In the genomic region with DNA sequence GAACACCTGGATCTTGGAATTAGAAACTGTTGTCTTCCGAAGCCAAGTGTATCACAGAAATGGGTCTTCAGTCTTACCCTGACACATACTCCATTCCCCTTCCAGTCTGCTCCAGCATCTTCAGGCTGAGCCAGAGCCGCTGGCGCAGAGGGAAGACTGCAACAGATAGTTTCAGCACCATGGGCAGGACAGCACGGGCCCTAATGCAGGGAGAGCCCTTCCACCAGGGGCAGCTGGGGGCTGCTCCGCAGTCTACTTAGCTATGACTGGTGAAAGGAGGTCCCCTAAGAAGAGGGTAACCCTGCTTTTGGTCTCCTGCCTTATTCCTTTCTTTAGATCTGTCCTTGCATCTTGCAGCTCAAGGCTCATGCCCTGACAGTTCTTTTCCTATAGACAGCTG, we compare ENCODE assay signal across 29 mouse cellular contexts. TPM values are rescaled to one million over a fixed set of nuclear protein-coding genes. Genes with fewer than 3 reads are reported as not detected.
DNase-seq lines count a peak whose midpoint lies in the region; ATAC-seq and TF ChIP-seq lines count a peak whose summit lies in the region.
"Had no signal": no experiment of that assay in that cellular context is flagged by ENCODE, and none has a peak within 500 bp of the region (broad histone marks: within the 10 kb centered on the region; RNA-seq: fewer than 3 reads in every experiment).

No protein-coding gene starts in this region.

- no peak for ATAC-seq in heart, postnatal 0 days (ENCODE audit: insufficient read depth, low read depth)
- ATAC-seq in megakaryocyte progenitor cell, adult 5-6 weeks (replicated peaks; ENCODE audit: poor library complexity): 0 out of 2 replicates have a peak, but pooled peaks have one; percentile 46
- ATAC-seq: forebrain, postnatal 0 days; inflammation-experienced regulatory T-cells, adult 6 months; liver, embryonic 12.5 days had no signal

- H3K4me3 ChIP-seq in heart, postnatal 0 days (ENCODE audit: low read depth, low read length): no peak overlapping the region
- H3K4me3 ChIP-seq in ES-Bruce4 (ENCODE audit: low read depth, low read length): no peak overlapping the region
- H3K4me3 ChIP-seq: embryonic facial prominence, embryonic 15.5 days; heart, embryonic 15.5 days; hindbrain, embryonic 12.5 days; liver, embryonic 12.5 days had no signal

- TF ChIP-seq EP300 in heart, postnatal 0 days (IDR thresholded peaks at IDR 0.05; ENCODE audit: low read depth): no peak
- no peak for TF ChIP-seq EP300 in ES-Bruce4 (IDR thresholded peaks at IDR 0.05; ENCODE audit: insufficient read depth, low read depth, low read length)

- no peaks in the 10 kb centered on the region for H3K4me1 ChIP-seq in heart, postnatal 0 days (ENCODE audit: control insufficient read depth, insufficient read depth)
- H3K4me1 ChIP-seq in ES-Bruce4 (ENCODE audit: control insufficient read depth, insufficient read depth, low read length): no peaks in the 10 kb centered on the region
- H3K4me1 ChIP-seq: heart, embryonic 15.5 days; hindbrain, embryonic 12.5 days; liver, embryonic 12.5 days had no signal

- WGBS in heart, postnatal 0 days: 14% methylated on average over 5 of the region's 5 CpGs

- no peak overlapping the region for H3K4me2 ChIP-seq in heart, postnatal 0 days (ENCODE audit: low read depth, low read length)
- H3K4me2 ChIP-seq: embryonic facial prominence, embryonic 15.5 days; heart, embryonic 15.5 days; hindbrain, embryonic 12.5 days; liver, embryonic 12.5 days; midbrain, embryonic 11.5 days had no signal

- no peaks in the 10 kb centered on the region for H3K9me3 ChIP-seq in heart, postnatal 0 days (replicated peaks; ENCODE audit: control insufficient read depth, low read length)
- no peaks in the 10 kb centered on the region for H3K9me3 ChIP-seq in ES-Bruce4 (replicated peaks; ENCODE audit: control insufficient read depth, insufficient read depth, low read length, poor library complexity, severe bottlenecking)
- H3K9me3 ChIP-seq: embryonic facial prominence, embryonic 15.5 days; heart, embryonic 15.5 days; hindbrain, embryonic 12.5 days; liver, embryonic 12.5 days had no signal

- no peak for TF ChIP-seq POLR2A in ES-Bruce4 (IDR thresholded peaks at IDR 0.05; ENCODE audit: insufficient read depth, low read length)

- no peak overlapping the region for H3K9ac ChIP-seq in heart, postnatal 0 days (replicated peaks; ENCODE audit: low read depth, low read length)
- H3K9ac ChIP-seq in ES-Bruce4 (ENCODE audit: low read depth, poor library complexity, severe bottlenecking): no peak overlapping the region
- H3K9ac ChIP-seq: embryonic facial prominence, embryonic 15.5 days; forebrain, postnatal 0 days; heart, embryonic 15.5 days; hindbrain, embryonic 12.5 days; liver, embryonic 12.5 days had no signal

- peak; percentile 17; the same call in 1 of the 2 replicates for TF ChIP-seq CTCF in heart, postnatal 0 days (IDR thresholded peaks at IDR 0.05; ENCODE audit: low read depth)
- peak; percentile 1 for TF ChIP-seq CTCF in ES-Bruce4 (IDR thresholded peaks at IDR 0.05; ENCODE audit: low read depth, low read length)

- DNase-seq in heart, postnatal 0 days (ENCODE audit: low spot score): no peak
- no peak for DNase-seq in heart, adult 8-10 months (ENCODE audit: low spot score)
- DNase-seq in embryo, embryonic 10.5 days (ENCODE audit: low spot score): peak; percentile 19
- DNase-seq in right cerebral cortex, postnatal 14 days: no peak
- DNase-seq in right cerebral cortex, postnatal 4 days: no peak
- DNase-seq in c-Kit-positive CD71-positive TER-119-positive erythroid progenitor cells, embryonic 14.5 days (ENCODE audit: low spot score): no peak
- DNase-seq: adrenal gland, adult 8-10 months; B cell, adult 2 months; cerebellum, adult 11-12 months; cerebellum, postnatal 36 days; forebrain, postnatal 0 days; heart, adult 18-20 months; thymus, postnatal 25 days had no signal

- H3K36me3 ChIP-seq in heart, postnatal 0 days (replicated peaks; ENCODE audit: control insufficient read depth, insufficient read depth, low read length): no peaks in the 10 kb centered on the region
- H3K36me3 ChIP-seq in ES-Bruce4 (ENCODE audit: control insufficient read depth, insufficient read depth, low read length, poor library complexity, severe bottlenecking): no peaks in the 10 kb centered on the region
- H3K36me3 ChIP-seq: embryonic facial prominence, embryonic 15.5 days; heart, embryonic 15.5 days; hindbrain, embryonic 12.5 days; liver, embryonic 12.5 days had no signal

- H3K27ac ChIP-seq in heart, postnatal 0 days (ENCODE audit: low read depth): no peak overlapping the region
- H3K27ac ChIP-seq in ES-Bruce4 (ENCODE audit: insufficient read depth, low read length): no peak overlapping the region
- H3K27ac ChIP-seq: embryonic facial prominence, embryonic 15.5 days; heart, embryonic 15.5 days; hindbrain, embryonic 12.5 days; liver, embryonic 12.5 days had no signal

- peaks cover 34% of the 10 kb centered on the region for H3K27me3 ChIP-seq in heart, postnatal 0 days (ENCODE audit: control insufficient read depth, insufficient read depth, low read length)
- H3K27me3 ChIP-seq in ES-Bruce4 (ENCODE audit: control insufficient read depth, insufficient read depth, low read length, poor library complexity, severe bottlenecking): peaks cover 1% of the 10 kb centered on the region; the same call in 1 of the 2 replicates

RNA-seq across cellular contexts. Expression of a gene that starts 1.3 kb away (rescaled TPM):
- not detected in 2 replicates for total RNA-seq in heart, postnatal 0 days (2014; rRNA removed; ENCODE audit: low replicate concordance)
- not detected in 2 replicates for polyA plus RNA-seq in heart, postnatal 0 days (2015; fragmentation: Nextera tagmentation; extraction: Ambion mirVana)
- not detected for total RNA-seq in heart, adult 8-10 months (2022)
- not detected in 2 replicates for polyA plus RNA-seq in ES-Bruce4 (2011; ENCODE audit: insufficient read depth, insufficient read length, low read depth, missing spikeins)
- not detected in 2 replicates for total RNA-seq in megakaryocyte progenitor cell, adult 5-6 weeks (2015)
- total RNA-seq in megakaryocyte progenitor cell, adult 5-6 weeks (2017): not detected in 2 replicates
- total RNA-seq: adrenal gland, adult 8-10 months; ES-E14; gastrocnemius, adult 8-10 months; heart, adult 18-20 months; layer of hippocampus, adult 18-20 months; left cerebral cortex, postnatal 36 days; monocyte, adult 5-6 weeks had no signal
- polyA plus RNA-seq: embryonic facial prominence, embryonic 15.5 days; heart, embryonic 15.5 days; hindbrain, embryonic 12.5 days; inflammation-experienced regulatory T-cells, adult 6 months; kidney, embryonic 14.5 days; liver, embryonic 12.5 days; lung, embryonic 16.5 days; midbrain, embryonic 11.5 days; spleen, adult 2 months had no signal

RNA-seq across cellular contexts. Expression of a gene that starts 22.3 kb away (rescaled TPM):
- total RNA-seq in heart, postnatal 0 days (2014; rRNA removed; ENCODE audit: low replicate concordance): 5.9 and 6.4 TPM in 2 replicates
- 4.2 and 4.3 TPM in 2 replicates for polyA plus RNA-seq in heart, postnatal 0 days (2015; fragmentation: Nextera tagmentation; extraction: Ambion mirVana)
- 10 to 100 TPM in 1 of 4 experiments, 1 to 10 TPM in 3; 7.7 to 12.3 (median 8.9) TPM for total RNA-seq in heart, adult 8-10 months (2022)
- polyA plus RNA-seq in ES-Bruce4 (2011; ENCODE audit: insufficient read depth, insufficient read length, low read depth, missing spikeins): 9.2 and 10.2 TPM in 2 replicates
- total RNA-seq in megakaryocyte progenitor cell, adult 5-6 weeks (2015): 4.0 and 4.4 TPM in 2 replicates
- total RNA-seq in megakaryocyte progenitor cell, adult 5-6 weeks (2017): 9.5 and 10.2 TPM in 2 replicates

RNA-seq across cellular contexts. Expression of a gene that starts 22.9 kb away (rescaled TPM):
- not detected in 2 replicates for total RNA-seq in heart, postnatal 0 days (2014; rRNA removed; ENCODE audit: low replicate concordance)
- not detected in 2 replicates for polyA plus RNA-seq in heart, postnatal 0 days (2015; fragmentation: Nextera tagmentation; extraction: Ambion mirVana)
- total RNA-seq in heart, adult 8-10 months (2022): not detected
- polyA plus RNA-seq in ES-Bruce4 (2011; ENCODE audit: insufficient read depth, insufficient read length, low read depth, missing spikeins): not detected in 2 replicates
- total RNA-seq in megakaryocyte progenitor cell, adult 5-6 weeks (2015): not detected in 2 replicates
- not detected in 2 replicates for total RNA-seq in megakaryocyte progenitor cell, adult 5-6 weeks (2017)
- total RNA-seq: ES-E14; gastrocnemius, adult 8-10 months; heart, adult 18-20 months; layer of hippocampus, adult 18-20 months; left cerebral cortex, postnatal 36 days; monocyte, adult 5-6 weeks had no signal
- polyA plus RNA-seq: embryonic facial prominence, embryonic 15.5 days; forebrain, postnatal 0 days; heart, embryonic 15.5 days; hindbrain, embryonic 12.5 days; kidney, embryonic 14.5 days; midbrain, embryonic 11.5 days; spleen, adult 2 months had no signal

RNA-seq across cellular contexts. Expression of a gene that starts 24.5 kb away (rescaled TPM):
- total RNA-seq in heart, postnatal 0 days (2014; rRNA removed; ENCODE audit: low replicate concordance): 101 and 120 TPM in 2 replicates
- polyA plus RNA-seq in heart, postnatal 0 days (2015; fragmentation: Nextera tagmentation; extraction: Ambion mirVana): 52.2 and 54.7 TPM in 2 replicates
- 10 to 100 TPM; 70.6 to 88.2 (median 80.3) TPM for total RNA-seq in heart, adult 8-10 months (2022)
- 155 and 160 TPM in 2 replicates for polyA plus RNA-seq in ES-Bruce4 (2011; ENCODE audit: insufficient read depth, insufficient read length, low read depth, missing spikeins)
- total RNA-seq in megakaryocyte progenitor cell, adult 5-6 weeks (2015): 85.0 and 89.1 TPM in 2 replicates
- 177 and 186 TPM in 2 replicates for total RNA-seq in megakaryocyte progenitor cell, adult 5-6 weeks (2017)

RNA-seq across cellular contexts. Expression of a gene that starts 27.1 kb away (rescaled TPM):
- 219 and 253 TPM in 2 replicates for total RNA-seq in heart, postnatal 0 days (2014; rRNA removed; ENCODE audit: low replicate concordance)
- 235 and 240 TPM in 2 replicates for polyA plus RNA-seq in heart, postnatal 0 days (2015; fragmentation: Nextera tagmentation; extraction: Ambion mirVana)
- 100 to 1,000 TPM; 135 to 166 (median 152) TPM for total RNA-seq in heart, adult 8-10 months (2022)
- 128 and 130 TPM in 2 replicates for polyA plus RNA-seq in ES-Bruce4 (2011; ENCODE audit: insufficient read depth, insufficient read length, low read depth, missing spikeins)
- 45.1 and 45.5 TPM in 2 replicates for total RNA-seq in megakaryocyte progenitor cell, adult 5-6 weeks (2015)
- 44.2 and 45.2 TPM in 2 replicates for total RNA-seq in megakaryocyte progenitor cell, adult 5-6 weeks (2017)
